Mouse (Mus musculus) neural tube, embryonic 15.5 days (tissue): ENCODE results near the gene Cog6. TPM values are rescaled to one million over a fixed set of nuclear protein-coding genes. Genes with fewer than 3 reads are reported as not detected.

Source experiments
- polyA plus RNA-seq: library from polyadenylated mRNA; unstranded; fragments of >200 nt; fragmentation: Nextera tagmentation; extraction: Ambion mirVana; gene quantifications from 2 replicates; pipeline ENCODE4 v1.2.1, GENCODE M21; 2015

Gene Cog6
- polyA plus RNA-seq, 1 experiment from 2014 or later: 43.8 TPM

Other genes starting within 250 kb of the Cog6 start
- 51.9 and 53.6 TPM in 2 replicates for gene Lhfp, start 24.3 kb upstream of the Cog6 start, polyA plus RNA-seq